Mouse (Mus musculus): ENCODE data around the gene Clhc1. TPM values are rescaled to one million over a fixed set of nuclear protein-coding genes. Genes with fewer than 3 reads are reported as not detected.
"Not testable (repeated sequence)": the region's sequence is repeated elsewhere in the genome, so short reads cannot be mapped to it uniquely, and the experiment has no call there.

Clhc1 gene
- polyA plus RNA-seq, 1 experiment = not detected

DNA sequence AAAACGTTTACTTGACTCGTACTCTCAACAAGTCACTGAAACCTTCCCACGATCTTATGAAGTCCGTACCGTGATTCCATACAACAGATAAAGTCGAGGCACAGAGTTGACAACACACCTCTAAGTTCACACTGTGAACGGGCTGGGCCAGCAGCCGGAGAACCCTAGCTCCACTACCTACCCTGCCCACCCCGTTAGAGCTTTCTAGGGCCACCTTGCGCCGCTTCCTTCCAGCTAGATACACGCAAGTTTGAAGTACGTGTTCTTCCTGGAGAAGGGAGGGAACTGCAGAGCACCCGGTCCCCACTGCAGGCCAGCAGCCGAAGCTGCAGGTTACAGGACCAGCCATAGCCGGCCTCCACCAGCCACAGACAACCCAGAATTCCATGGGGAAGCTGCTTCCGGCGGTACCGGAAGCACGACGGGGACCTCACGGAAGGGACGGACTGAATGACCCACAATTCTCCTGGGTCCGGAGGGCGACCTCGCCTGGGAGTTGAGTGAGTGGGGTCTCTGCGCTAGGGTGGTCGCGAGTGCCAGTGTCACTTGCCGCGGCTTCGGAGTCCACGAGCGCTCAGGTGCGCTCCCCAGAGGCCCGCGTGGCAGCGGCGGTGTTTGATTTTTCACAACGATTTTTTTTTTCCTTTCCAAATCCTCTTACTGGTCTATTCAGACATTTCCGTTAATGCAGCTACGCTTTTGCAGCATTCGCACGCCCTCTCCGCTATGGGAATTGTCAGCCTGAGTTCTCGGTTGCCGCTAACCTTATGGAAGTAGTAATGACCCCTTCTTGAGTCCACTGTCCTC lies 21.6 kb upstream of the Clhc1 start, which contains the start of gene Mtif2:
Gene Mtif2, plus strand, starts transcription at position 421 of the 807 bp plus-strand sequence.
- Histone ChIP-seq H3K27me3 (ENCODE audit: control insufficient read depth) (peaks cover 2% of the 10 kb centered on the region; the same call in 1 of the 2 replicates), H3K36me3 (ENCODE audit: control insufficient read depth) (peaks cover 20% of the 10 kb centered on the region), H3K4me3 (replicated peaks) (peak within 1 kb of the TSS; percentile 89), H3K9me3 (ENCODE audit: control insufficient read depth, low read length) (no peaks in the 10 kb centered on the region), H3K4me1 (ENCODE audit: control insufficient read depth) (peaks cover 32% of the 10 kb centered on the region)
- TF ChIP-seq TAL1 (IDR thresholded peaks at IDR 0.05; ENCODE audit: low read length) = no peak
- TF ChIP-seq GATA1 (IDR thresholded peaks at IDR 0.05; ENCODE audit: low read length) = no peak

DNA sequence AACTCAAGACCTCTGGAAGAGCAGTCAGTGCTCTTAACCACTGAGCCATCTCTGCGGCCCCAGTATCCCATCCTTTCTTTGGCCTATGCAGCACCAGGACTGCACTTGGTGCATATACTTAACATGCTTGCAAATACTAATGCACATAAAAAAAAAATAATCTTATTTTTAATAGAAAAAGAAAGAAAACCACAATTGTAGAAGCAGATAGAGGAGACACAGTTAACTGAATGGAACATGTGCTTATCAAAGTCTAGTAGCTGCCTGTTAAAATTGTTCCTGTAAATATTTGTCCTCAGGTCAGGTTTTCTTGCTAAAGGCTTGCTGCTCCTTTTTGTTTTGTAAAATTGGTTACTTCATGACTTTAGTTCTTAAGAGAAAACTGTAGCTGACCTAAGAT lies 9.5 kb upstream of the Clhc1 start:
- Histone ChIP-seq H3K9me3 (ENCODE audit: control insufficient read depth, low read length) (no peaks in the 10 kb centered on the region), H3K4me1 (ENCODE audit: control insufficient read depth) (no peaks in the 10 kb centered on the region), H3K36me3 (ENCODE audit: control insufficient read depth) (peaks cover 83% of the 10 kb centered on the region), H3K27me3 (ENCODE audit: control insufficient read depth) (no peaks in the 10 kb centered on the region), H3K4me3 (replicated peaks) (no peak overlapping the region)
- TF ChIP-seq TAL1 (IDR thresholded peaks at IDR 0.05; ENCODE audit: low read length) (no peak), GATA1 (IDR thresholded peaks at IDR 0.05; ENCODE audit: low read length) (no peak)

DNA sequence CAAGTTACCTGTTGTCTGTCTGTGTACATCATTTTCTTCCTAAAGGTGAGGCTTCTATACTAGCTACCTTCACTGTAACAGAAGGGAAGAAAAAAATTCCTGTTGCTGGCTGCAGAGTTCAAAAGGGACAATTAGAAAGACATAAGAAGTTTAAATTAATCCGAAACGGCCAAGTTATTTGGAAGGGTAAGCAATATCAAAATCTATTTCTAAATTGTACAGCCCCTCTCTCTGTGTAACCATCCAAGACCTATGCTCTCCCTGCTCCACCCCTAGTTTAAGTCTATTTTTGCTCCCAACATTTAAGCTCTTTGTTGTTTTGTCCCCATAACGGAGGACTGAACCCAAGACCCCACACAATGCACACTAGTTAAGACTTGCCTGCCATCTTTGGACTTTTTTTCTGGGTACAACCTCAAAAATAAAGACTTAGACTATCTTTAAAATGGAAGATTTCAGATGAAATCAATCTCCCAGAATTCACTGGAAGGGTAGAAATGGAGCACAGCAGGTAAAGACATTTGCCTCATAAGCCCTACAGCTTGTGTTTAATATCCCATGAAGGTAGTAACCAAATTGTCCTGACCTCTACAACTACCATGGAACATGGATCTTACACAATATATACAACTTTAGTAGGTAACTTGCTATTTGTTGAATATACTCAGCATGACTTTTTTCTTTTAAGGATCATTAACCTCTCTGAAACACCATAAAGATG lies 3.4 kb upstream of the Clhc1 start:
- Histone ChIP-seq H3K4me1 (ENCODE audit: control insufficient read depth) (peaks cover 26% of the 10 kb centered on the region), H3K9me3 (ENCODE audit: control insufficient read depth, low read length) (no peaks in the 10 kb centered on the region), H3K4me3 (replicated peaks) (no peak overlapping the region), H3K27me3 (ENCODE audit: control insufficient read depth) (no peaks in the 10 kb centered on the region), H3K36me3 (ENCODE audit: control insufficient read depth) (peaks cover 68% of the 10 kb centered on the region)
- no peak for TF ChIP-seq TAL1 (IDR thresholded peaks at IDR 0.05; ENCODE audit: low read length)
- TF ChIP-seq GATA1 (IDR thresholded peaks at IDR 0.05; ENCODE audit: low read length) = no peak

DNA sequence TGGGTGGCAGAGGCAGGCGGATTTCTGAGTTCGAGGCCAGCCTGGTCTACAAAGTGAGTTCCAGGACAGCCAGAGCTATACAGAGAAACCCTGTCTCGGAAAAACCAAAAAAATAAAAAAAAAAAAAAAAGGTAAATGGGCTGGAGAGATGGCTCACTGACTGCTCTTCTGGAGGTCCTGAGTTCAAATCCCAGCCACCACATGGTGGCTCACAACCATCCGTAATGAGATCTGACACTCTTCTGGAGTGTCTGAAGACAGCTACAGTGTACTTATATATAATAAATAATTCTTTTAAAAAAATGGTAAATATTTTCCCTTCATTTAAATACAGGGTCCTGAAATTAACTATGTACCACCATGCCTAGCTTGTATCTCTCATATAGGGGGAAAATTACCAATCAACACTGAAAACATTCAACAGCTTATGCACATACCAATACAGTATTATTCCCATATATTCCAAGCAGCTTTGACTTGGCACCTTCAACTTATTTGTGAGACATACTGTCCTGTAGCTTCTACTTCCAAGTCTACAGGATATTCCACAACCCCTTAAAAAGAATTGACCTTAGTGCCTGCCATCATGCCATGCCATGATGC lies 2.5 kb upstream of the Clhc1 start:
- Histone ChIP-seq H3K4me1 (ENCODE audit: control insufficient read depth) (peaks cover 30% of the 10 kb centered on the region), H3K36me3 (ENCODE audit: control insufficient read depth) (peaks cover 61% of the 10 kb centered on the region)
- H3K9me3 ChIP-seq (ENCODE audit: control insufficient read depth, low read length); H3K4me3 ChIP-seq (replicated peaks); H3K27me3 ChIP-seq (ENCODE audit: control insufficient read depth): not testable (repeated sequence)

DNA sequence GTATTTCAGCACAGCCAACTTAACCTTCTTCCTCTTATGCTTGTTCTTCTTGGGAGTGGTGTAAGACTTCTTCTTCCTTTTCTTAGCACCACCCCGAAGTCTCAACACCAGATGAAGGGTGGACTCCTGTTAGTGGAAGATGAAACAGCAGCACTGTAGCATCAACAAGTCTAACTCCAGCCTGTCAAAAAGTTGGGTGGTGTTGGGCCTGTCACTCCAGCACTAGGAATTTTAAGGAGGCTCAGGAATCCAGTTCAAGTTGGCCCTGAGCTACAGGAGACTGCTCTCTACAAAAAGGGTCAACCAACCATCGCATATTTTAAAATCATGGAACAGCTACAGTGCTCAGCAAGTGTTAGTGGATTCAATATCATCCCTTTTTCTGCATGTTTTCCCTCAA lies 1.5 kb upstream of the Clhc1 start:
- Histone ChIP-seq H3K36me3 (ENCODE audit: control insufficient read depth) (peaks cover 51% of the 10 kb centered on the region), H3K4me3 (replicated peaks) (peak overlapping the region; percentile 77), H3K4me1 (ENCODE audit: control insufficient read depth) (peaks cover 30% of the 10 kb centered on the region)
- not testable (repeated sequence) for H3K27me3 ChIP-seq (ENCODE audit: control insufficient read depth); H3K9me3 ChIP-seq (ENCODE audit: control insufficient read depth, low read length)

DNA sequence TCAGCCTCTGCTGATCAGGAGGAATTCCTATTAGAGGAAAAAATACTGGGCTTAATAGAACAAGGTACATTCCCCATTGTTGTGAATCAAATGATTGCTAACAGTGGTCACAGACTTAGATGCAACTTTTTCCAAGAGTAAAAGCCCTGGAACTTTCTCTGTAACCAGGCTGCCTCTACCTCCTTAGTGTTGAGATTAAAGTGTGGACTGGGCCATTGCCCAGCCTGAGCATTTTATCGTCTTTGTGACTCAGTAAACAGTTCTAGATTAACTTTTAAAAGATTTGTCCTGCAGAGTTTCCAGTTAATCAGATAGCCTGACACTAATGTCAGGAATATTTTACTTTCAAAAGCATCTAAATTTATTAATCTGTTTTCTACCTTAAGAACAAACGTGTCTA lies 988 bp upstream of the Clhc1 start:
- no peak for TF ChIP-seq TAL1 (IDR thresholded peaks at IDR 0.05; ENCODE audit: low read length)
- Histone ChIP-seq H3K36me3 (ENCODE audit: control insufficient read depth) (peaks cover 48% of the 10 kb centered on the region), H3K4me1 (ENCODE audit: control insufficient read depth) (peaks cover 30% of the 10 kb centered on the region), H3K4me3 (replicated peaks) (peak overlapping the region; percentile 77), H3K9me3 (ENCODE audit: control insufficient read depth, low read length) (no peaks in the 10 kb centered on the region), H3K27me3 (ENCODE audit: control insufficient read depth) (no peaks in the 10 kb centered on the region)

DNA sequence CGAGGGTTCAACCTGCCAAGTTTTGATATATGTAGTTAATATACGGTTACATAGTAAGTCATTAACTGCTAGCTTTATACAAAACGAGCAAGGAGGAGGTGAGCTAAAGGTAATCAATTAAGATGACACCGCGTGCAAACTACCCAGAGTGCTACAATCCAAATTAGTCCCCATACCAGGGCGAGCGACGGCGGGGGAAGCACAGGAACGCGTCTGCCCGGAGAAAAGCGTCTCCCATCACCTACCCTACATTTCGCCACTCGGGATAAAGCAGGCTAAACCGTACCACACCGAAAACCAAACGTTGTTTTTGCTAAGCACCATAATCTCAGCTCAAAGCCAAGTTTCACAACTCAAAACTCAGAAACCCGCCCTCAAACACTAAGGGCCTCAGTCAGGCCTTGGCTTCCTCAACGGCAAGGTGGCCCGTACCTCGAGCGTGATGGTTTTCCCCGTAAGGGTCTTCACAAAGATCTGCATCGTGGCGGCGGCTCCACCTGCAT lies 450 bp upstream of the Clhc1 start:
- H3K27me3 ChIP-seq (ENCODE audit: control insufficient read depth) = no peaks in the 10 kb centered on the region
- peak overlapping the region; percentile 77 for H3K4me3 ChIP-seq (replicated peaks)
- H3K9me3 ChIP-seq (ENCODE audit: control insufficient read depth, low read length) = no peaks in the 10 kb centered on the region
- peaks cover 45% of the 10 kb centered on the region for H3K36me3 ChIP-seq (ENCODE audit: control insufficient read depth)
- TF ChIP-seq TAL1 (IDR thresholded peaks at IDR 0.05; ENCODE audit: low read length) (no peak), GATA1 (IDR thresholded peaks at IDR 0.05; ENCODE audit: low read length) (no peak)
- peaks cover 30% of the 10 kb centered on the region for H3K4me1 ChIP-seq (ENCODE audit: control insufficient read depth)

DNA sequence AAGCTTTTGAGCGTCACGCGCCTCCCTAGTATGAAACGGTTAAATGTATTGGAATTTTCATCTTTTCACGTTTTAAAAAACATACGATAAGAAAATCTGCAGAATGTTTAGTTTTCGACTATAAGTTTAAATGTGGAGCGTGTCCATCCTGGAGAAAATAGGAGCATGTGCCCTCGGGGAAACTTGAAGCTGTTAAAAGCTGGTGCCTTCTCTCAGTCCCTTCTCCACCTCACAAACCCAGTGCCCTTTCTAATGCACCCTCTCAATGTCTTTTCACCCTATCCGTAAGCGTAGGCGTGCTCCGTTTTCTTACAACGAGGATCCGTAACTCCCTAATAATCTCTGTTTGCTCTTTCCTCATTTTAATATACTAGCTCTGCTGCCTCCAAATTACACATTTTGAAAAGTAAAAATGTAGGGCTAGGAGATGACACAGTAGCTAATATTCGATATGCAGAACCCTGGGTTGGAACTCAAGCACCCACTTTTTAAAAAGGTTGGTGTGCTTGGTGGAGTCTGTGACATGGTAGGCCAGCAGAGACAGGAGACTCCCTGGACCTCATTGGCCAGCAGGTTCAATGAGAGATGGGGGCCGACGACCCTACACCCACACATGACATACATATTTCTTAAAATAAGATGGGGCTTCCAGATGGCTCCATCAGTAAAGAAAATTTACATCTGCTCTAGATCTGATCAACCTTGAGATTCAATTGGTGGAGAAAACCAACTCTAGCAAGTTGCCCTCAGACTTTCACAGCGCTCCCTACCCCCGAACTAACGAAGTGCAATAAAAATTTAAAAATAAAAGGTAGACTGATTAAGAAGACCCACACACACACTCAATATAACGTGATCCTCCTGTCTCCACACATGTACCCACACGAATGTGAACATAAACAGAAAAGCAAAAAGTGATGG lies 1.0 kb downstream of the Clhc1 start:
- H3K4me1 ChIP-seq (ENCODE audit: control insufficient read depth) = peaks cover 30% of the 10 kb centered on the region
- peak overlapping the region; percentile 77 for H3K4me3 ChIP-seq (replicated peaks)
- H3K27me3 ChIP-seq (ENCODE audit: control insufficient read depth) = no peaks in the 10 kb centered on the region
- TF ChIP-seq TAL1 (IDR thresholded peaks at IDR 0.05; ENCODE audit: low read length) (no peak), GATA1 (IDR thresholded peaks at IDR 0.05; ENCODE audit: low read length) (no peak)
- H3K9me3 ChIP-seq (ENCODE audit: control insufficient read depth, low read length) = no peaks in the 10 kb centered on the region
- H3K36me3 ChIP-seq (ENCODE audit: control insufficient read depth) = peaks cover 33% of the 10 kb centered on the region

All from erythroblast, embryonic 14.5 days (primary cell).